Mouse (Mus musculus) forebrain, embryonic 10.5 days (tissue): ENCODE data around the gene Mrpl53. TPM values are rescaled to one million over a fixed set of nuclear protein-coding genes. Genes with fewer than 3 reads are reported as not detected.
A peak's percentile ranks its signal among the peaks of the same experiment; 100 is the strongest.

Experiments
- DNase-seq: peaks from one replicate; pipeline ENCODE4 v3.0.0-alpha.2; 2017; ENCODE audit warnings: low spot score; ENCODE audit errors: extremely low spot score
- H3K27ac ChIP-seq: fragments of 300-500 bp; sonication (generic); 2 replicates; pipeline ENCODE4 v1.5.1; 2016; ENCODE audit warnings: mild to moderate bottlenecking
- H3K27me3 ChIP-seq: fragments of 300-500 bp; sonication (generic); 2 replicates; pipeline ENCODE4 v1.6.1; 2016; ENCODE audit warnings: mild to moderate bottlenecking; ENCODE audit not compliant: poor library complexity, severe bottlenecking
- H3K36me3 ChIP-seq: fragments of 300-500 bp; sonication (generic); replicated peaks from 2 replicates; pipeline ENCODE4 v1.6.1; 2016; ENCODE audit warnings: mild to moderate bottlenecking, moderate library complexity
- H3K4me1 ChIP-seq: fragments of 300-500 bp; sonication (generic); 2 replicates; pipeline ENCODE4 v1.6.1; 2016
- H3K4me3 ChIP-seq: fragments of 300-500 bp; sonication (generic); 2 replicates; pipeline ENCODE4 v1.5.1; 2016; ENCODE audit warnings: mild to moderate bottlenecking, moderate library complexity
- H3K9me3 ChIP-seq: fragments of 300-500 bp; sonication (generic); 2 replicates; pipeline ENCODE4 v1.6.1; 2016; ENCODE audit warnings: mild to moderate bottlenecking, moderate library complexity
- WGBS: fragments of 180-500 bp; shearing (Covaris S2); methylation state at CpG from one replicate; pipeline ENCODE4 v1.1.7; 2016; 5-methylcytosine and 5-hydroxymethylcytosine counted together
- polyA plus RNA-seq: library from polyadenylated mRNA; unstranded; fragments of >200 nt; fragmentation: Nextera tagmentation; extraction: Ambion mirVana; gene quantifications from 2 replicates; pipeline ENCODE4 v1.2.1, GENCODE M21; 2016

The Mrpl53 gene
- polyA plus RNA-seq: 135 and 149 TPM in 2 replicates

DNA sequence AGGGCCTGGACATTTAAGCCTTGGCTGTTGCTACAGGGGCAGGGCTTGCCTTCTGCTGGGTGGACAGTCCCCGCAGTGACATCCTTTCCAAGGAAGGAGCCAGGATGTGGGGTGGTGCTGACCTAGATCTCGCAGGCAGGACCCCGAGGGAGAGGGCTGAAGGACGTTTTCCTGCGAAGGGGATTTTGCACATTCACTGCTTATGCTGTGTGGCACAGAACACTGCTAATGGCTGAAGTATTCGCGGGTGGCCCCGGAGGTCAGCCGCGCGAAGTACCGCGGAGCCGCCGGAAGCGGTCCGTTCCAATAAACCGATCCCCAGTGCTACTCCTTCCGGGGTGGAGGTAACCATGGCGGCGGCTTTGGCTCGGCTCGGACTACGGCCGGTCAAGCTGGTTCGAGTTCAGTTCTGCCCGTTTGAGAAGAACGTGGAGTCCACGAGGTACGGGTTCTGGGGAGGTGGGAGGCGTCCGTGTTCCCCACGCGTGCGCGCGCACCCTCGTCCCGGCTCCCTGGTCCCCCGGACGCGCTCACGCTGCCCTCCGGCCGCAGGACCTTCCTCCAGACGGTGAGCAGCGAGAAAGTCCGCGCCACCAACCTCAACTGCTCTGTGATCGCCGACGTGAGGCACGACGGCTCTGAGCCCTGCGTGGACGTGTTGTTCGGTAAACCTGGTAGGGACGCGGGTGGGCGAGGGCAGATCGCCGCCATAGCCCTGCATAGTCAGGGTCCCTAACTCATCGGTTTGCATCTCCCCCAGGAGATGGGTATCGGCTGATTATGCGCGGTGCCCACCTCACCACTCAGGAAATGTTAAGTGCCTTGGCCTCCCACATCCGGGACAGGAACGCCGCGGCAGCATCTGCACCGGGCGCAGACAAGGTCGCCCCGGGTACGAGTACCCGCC is at the start of gene Mrpl53:
Gene Mrpl53 (plus strand): TSS at position 279 of the 907 bp plus-strand sequence.
- peak; percentile 84 for DNase-seq
- WGBS: under 1% methylated on average over 76 of the region's 76 CpGs
- H3K4me1 ChIP-seq: peaks cover 30% of the 10 kb centered on the region

GRCm38 (mm10) chr6:83065995-83066394 is 42.8 kb upstream of the Mrpl53 start:
- Histone ChIP-seq H3K27ac (no peak overlapping the region), H3K27me3 (peaks cover 100% of the 10 kb centered on the region), H3K36me3 (no peaks in the 10 kb centered on the region), H3K9me3 (no peaks in the 10 kb centered on the region), H3K4me3 (no peak overlapping the region), H3K4me1 (peaks cover 32% of the 10 kb centered on the region)
- 37% methylated on average over 8 of the region's 8 CpGs for WGBS
- no peak for DNase-seq

More for the DNA sequence above, at the start of gene Mrpl53:
- Histone ChIP-seq H3K27me3 (no peaks in the 10 kb centered on the region; the same call in 1 of the 2 replicates), H3K36me3 (peaks cover 22% of the 10 kb centered on the region), H3K4me3 (peak within 1 kb of the TSS; percentile 94), H3K27ac (peak within 1 kb of the TSS; percentile 94), H3K9me3 (no peaks in the 10 kb centered on the region)

GRCm38 (mm10) chr6:83066441-83066840 is 42.4 kb upstream of the Mrpl53 start:
- WGBS: 25% methylated on average over 6 of the region's 6 CpGs

GRCm38 (mm10) chr6:83068221-83068620 is 40.6 kb upstream of the Mrpl53 start:
- H3K4me1 ChIP-seq: peaks cover 40% of the 10 kb centered on the region
- H3K36me3 ChIP-seq: no peaks in the 10 kb centered on the region
- H3K27ac ChIP-seq: no peak overlapping the region
- H3K27me3 ChIP-seq: peaks cover 100% of the 10 kb centered on the region
- whole genome bisulfite sequencing: 2% methylated on average over 8 of the region's 8 CpGs
- DNase-seq: no peak
- H3K4me3 ChIP-seq: peak overlapping the region; percentile 38; the same call in 1 of the 2 replicates
- H3K9me3 ChIP-seq: no peaks in the 10 kb centered on the region

More at GRCm38 (mm10) chr6:83066441-83066840, 42.4 kb upstream of the Mrpl53 start:
- Histone ChIP-seq H3K4me3 (no peak overlapping the region), H3K4me1 (peaks cover 36% of the 10 kb centered on the region), H3K36me3 (no peaks in the 10 kb centered on the region), H3K27ac (no peak overlapping the region), H3K9me3 (no peaks in the 10 kb centered on the region), H3K27me3 (peaks cover 100% of the 10 kb centered on the region)
- no peak for DNase-seq

DNA sequence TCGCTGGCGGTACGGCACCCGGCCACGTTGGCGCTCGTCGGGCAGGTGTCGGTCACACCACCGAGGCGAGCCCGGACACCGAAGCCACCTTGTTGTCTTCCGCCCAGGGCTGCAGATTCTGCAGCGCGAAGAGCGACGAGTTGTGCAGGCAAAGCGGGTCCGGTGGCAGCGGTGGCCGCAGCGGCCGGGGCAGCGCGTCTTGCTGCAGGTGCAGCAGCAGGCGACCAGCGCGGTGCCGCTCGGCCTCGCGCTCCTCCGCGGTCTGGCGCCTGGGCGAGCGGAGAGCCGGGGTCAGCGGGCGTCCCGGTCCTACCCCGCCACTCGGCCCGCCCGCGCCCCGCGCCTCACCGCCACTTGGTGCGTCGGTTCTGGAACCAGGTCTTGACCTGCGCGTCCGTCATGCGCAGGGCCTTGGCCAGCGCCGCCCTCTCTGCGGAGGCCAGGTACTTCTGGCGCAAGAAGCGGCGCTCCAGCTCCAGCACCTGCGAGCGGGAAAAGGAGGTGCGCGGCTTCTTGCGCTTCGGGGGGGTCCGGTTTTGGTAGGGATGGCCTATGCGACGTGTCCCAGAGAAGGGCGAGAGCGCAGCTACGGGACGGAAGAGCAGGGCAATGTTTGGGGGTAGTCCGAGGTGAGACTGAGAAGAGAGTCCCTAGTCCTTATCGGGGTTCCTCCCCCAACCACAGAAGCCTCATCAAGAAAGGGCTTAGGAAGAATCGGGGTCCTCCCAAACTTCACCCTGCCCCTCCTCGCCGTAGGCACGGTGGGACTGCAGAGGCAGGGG is 39.9 kb upstream of the Mrpl53 start:
- H3K9me3 ChIP-seq: no peaks in the 10 kb centered on the region
- WGBS: under 1% methylated on average over 81 of the region's 81 CpGs
- peak overlapping the region; percentile 38 for H3K4me3 ChIP-seq
- peaks cover 40% of the 10 kb centered on the region for H3K4me1 ChIP-seq
- H3K27me3 ChIP-seq: peaks cover 100% of the 10 kb centered on the region
- DNase-seq: no peak
- H3K36me3 ChIP-seq: no peaks in the 10 kb centered on the region
- H3K27ac ChIP-seq: no peak overlapping the region

GRCm38 (mm10) chr6:83069488-83070246 is 39.2 kb upstream of the Mrpl53 start:
- no peaks in the 10 kb centered on the region for H3K9me3 ChIP-seq
- under 1% methylated on average over 69 of the region's 69 CpGs for WGBS
- H3K27ac ChIP-seq: no peak overlapping the region
- no peaks in the 10 kb centered on the region for H3K36me3 ChIP-seq
- DNase-seq: peak; percentile 50
- peaks cover 36% of the 10 kb centered on the region for H3K4me1 ChIP-seq
- peak overlapping the region; percentile 43 for H3K4me3 ChIP-seq
- peaks cover 100% of the 10 kb centered on the region for H3K27me3 ChIP-seq

GRCm38 (mm10) chr6:83070247-83070310 is 38.8 kb upstream of the Mrpl53 start, which contains the start of gene Tlx2:
Gene Tlx2, minus strand, starts transcription at chr6:83070293.
- Histone ChIP-seq H3K4me3 (peak within 1 kb of the TSS; percentile 43), H3K36me3 (no peaks in the 10 kb centered on the region), H3K4me1 (peaks cover 35% of the 10 kb centered on the region), H3K27me3 (peaks cover 100% of the 10 kb centered on the region), H3K27ac (no peak within 1 kb of the TSS), H3K9me3 (no peaks in the 10 kb centered on the region)
- DNase-seq: no peak
- 0% methylated on average over 10 of the region's 10 CpGs for WGBS

GRCm38 (mm10) chr6:83070311-83071219 is 38.3 kb upstream of the Mrpl53 start:
- Histone ChIP-seq H3K36me3 (no peaks in the 10 kb centered on the region), H3K4me3 (peak overlapping the region; percentile 43), H3K9me3 (no peaks in the 10 kb centered on the region), H3K27me3 (peaks cover 100% of the 10 kb centered on the region), H3K4me1 (peaks cover 35% of the 10 kb centered on the region), H3K27ac (no peak overlapping the region)
- DNase-seq: peak; percentile 65
- WGBS: under 1% methylated on average over 58 of the region's 58 CpGs

GRCm38 (mm10) chr6:83071220-83071619 is 37.6 kb upstream of the Mrpl53 start:
- DNase-seq: no peak
- under 1% methylated on average over 24 of the region's 24 CpGs for WGBS

GRCm38 (mm10) chr6:83074979-83075378 is 33.9 kb upstream of the Mrpl53 start:
- WGBS: 20% methylated on average over 2 of the region's 2 CpGs
- H3K4me1 ChIP-seq: peaks cover 44% of the 10 kb centered on the region
- peaks cover 3% of the 10 kb centered on the region for H3K36me3 ChIP-seq
- H3K27me3 ChIP-seq: peaks cover 77% of the 10 kb centered on the region
- H3K4me3 ChIP-seq: no peak overlapping the region
- no peak overlapping the region for H3K27ac ChIP-seq
- DNase-seq: no peak
- H3K9me3 ChIP-seq: no peaks in the 10 kb centered on the region

More at GRCm38 (mm10) chr6:83071220-83071619, 37.6 kb upstream of the Mrpl53 start:
- no peaks in the 10 kb centered on the region for H3K9me3 ChIP-seq
- H3K36me3 ChIP-seq: no peaks in the 10 kb centered on the region
- peaks cover 35% of the 10 kb centered on the region for H3K4me1 ChIP-seq
- H3K4me3 ChIP-seq: peak overlapping the region; percentile 36
- peaks cover 100% of the 10 kb centered on the region for H3K27me3 ChIP-seq
- H3K27ac ChIP-seq: no peak overlapping the region

DNA sequence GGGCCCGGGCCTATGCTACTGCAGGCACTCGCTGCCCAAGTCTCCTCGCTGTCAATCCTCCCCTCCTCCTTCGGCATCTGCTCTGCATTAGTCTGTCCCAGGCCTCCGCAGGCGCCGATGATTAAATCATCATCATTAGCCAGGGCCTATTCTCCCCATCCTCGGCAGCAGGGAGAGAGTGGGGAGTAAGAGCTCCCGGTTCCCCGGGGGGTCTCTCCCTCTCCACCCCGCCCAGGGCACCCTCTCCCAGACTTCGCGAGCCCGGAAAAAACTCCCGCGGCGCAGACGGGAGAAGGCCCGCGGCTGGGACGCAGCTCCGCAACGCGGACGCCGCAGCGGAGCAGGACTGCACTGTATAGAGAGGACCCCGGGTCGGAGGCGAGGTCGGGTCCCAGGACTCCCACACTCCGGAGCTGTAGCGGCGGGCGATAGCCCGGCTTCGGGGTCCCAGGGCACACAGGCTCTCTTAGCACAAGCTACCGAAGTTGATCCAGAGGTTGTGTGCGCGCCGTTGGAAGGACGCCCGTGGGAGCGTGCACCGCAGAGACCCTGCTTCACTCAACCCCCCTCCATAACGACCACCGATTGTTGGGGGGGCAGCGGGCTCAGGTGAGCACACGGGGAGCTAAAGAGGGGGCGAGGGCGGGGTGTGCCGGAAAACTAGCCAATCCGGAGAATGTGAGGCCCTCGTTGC is 31.1 kb upstream of the Mrpl53 start, which contains the start of gene Pcgf1:
Gene Pcgf1 (plus strand): TSS at position 240 of the 694 bp plus-strand sequence.
- DNase-seq: peak; percentile 60
- Histone ChIP-seq H3K27me3 (peaks cover 69% of the 10 kb centered on the region), H3K9me3 (no peaks in the 10 kb centered on the region), H3K27ac (peak within 1 kb of the TSS; percentile 96), H3K4me1 (peaks cover 26% of the 10 kb centered on the region), H3K4me3 (peak within 1 kb of the TSS; percentile 86), H3K36me3 (peaks cover 29% of the 10 kb centered on the region)
- under 1% methylated on average over 54 of the region's 54 CpGs for WGBS
